Mouse (Mus musculus) stomach, postnatal 0 days (tissue): ENCODE results near the gene Ttll10.

Experiments
- CTCF ChIP-seq: IDR thresholded peaks from 2 replicates; pipeline ENCODE4 v1.5.1; 2016; ENCODE audit warnings: antibody characterized with exemption, low read depth, mild to moderate bottlenecking, moderate library complexity
- EP300 ChIP-seq: optimal IDR thresholded peaks from 2 replicates; pipeline ENCODE3; 2016; ENCODE audit warnings: antibody characterized with exemption

DNA sequence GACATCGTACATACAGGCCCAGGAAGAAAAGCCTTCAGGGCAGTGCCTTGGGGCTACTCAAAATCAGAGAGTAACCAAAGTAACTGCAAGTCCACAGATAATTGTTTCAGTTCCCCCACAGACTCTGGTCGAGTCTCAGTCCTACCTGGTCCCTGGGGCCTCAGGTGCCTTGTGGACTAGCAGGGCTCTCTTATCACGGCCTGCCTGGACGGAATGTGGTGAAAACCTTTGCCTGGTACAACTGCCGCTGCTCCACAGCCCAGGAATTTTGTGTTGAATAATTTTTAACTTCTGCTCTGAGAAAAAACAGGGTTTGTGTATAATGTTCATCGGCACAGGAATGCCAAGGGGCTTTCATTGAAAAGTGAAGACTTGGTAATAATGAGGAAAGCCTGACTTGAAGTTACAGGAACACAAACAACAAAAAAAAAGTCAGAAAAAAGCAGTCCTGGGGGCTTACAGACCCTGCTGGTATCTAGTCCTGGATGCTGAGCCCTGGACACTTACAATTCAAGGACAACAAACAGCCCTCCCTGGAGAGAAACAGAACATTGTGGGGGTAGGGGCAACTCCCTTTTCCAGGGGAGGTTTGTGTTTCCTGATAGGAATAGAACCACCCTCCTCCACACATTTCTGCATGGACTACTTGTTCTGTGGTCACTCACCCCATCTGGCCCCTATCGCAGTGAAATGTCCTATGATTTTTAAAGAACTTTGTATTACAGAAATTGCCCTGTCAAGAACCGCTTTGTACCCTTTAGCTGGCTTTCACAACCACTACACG, 25.1 kb upstream of the Ttll10 start:
- TF ChIP-seq EP300, result no peak
- TF ChIP-seq CTCF, result no peak
